Mouse (Mus musculus) CH12.LX (cell line): Measurements from ENCODE around the gene Casr.

Experiments
- BHLHE40 ChIP-seq: IDR thresholded peaks from 2 replicates; pipeline ENCODE4 v1.6.1; 2011; ENCODE audit warnings: mild to moderate bottlenecking, low read depth, low read length, improper control_type of control experiment
- CTCF ChIP-seq, 2 experiments: IDR thresholded peaks in 1 of 2; conservative IDR thresholded peaks in 1 of 2; 2 replicates each; pipeline ENCODE4 v1.5.1; 2011 to 2012; ENCODE audit warnings: low read depth in 2 of 2, low read length in 2 of 2, improper control_type of control experiment in 1 of 2, inconsistent platforms in 1 of 2, mild to moderate bottlenecking in 1 of 2, moderate library complexity in 1 of 2
- E2F4 ChIP-seq: IDR thresholded peaks from 2 replicates; pipeline ENCODE4 v1.6.1; 2011; ENCODE audit warnings: low read depth, low read length, improper control_type of control experiment; ENCODE audit not compliant: insufficient replicate concordance
- EP300 ChIP-seq: IDR thresholded peaks from 2 replicates; pipeline ENCODE4 v1.6.1; 2011; ENCODE audit warnings: low read length, improper control_type of control experiment
- HCFC1 ChIP-seq: IDR thresholded peaks from 2 replicates; pipeline ENCODE4 v1.6.1; 2012; ENCODE audit warnings: low read depth, mild to moderate bottlenecking, inconsistent platforms, low read length, improper control_type of control experiment
- JUND ChIP-seq: conservative IDR thresholded peaks from 2 replicates; pipeline ENCODE4 v1.6.1; 2011; ENCODE audit warnings: low read depth, low read length, improper control_type of control experiment
- MAX ChIP-seq: IDR thresholded peaks from 2 replicates; pipeline ENCODE4 v1.6.1; 2011; ENCODE audit warnings: low read length, improper control_type of control experiment
- MYC ChIP-seq: IDR thresholded peaks from 2 replicates; pipeline ENCODE4 v1.6.1; 2011; ENCODE audit warnings: low read depth, mild to moderate bottlenecking, improper control_type of control experiment, low read length
- NELFE ChIP-seq: IDR thresholded peaks from 2 replicates; pipeline ENCODE4 v1.6.1; 2011; ENCODE audit warnings: low read depth, low read length, improper control_type of control experiment
- POLR2A ChIP-seq: IDR thresholded peaks from 2 replicates; pipeline ENCODE4 v1.6.1; 2011; ENCODE audit warnings: low read depth, mild to moderate bottlenecking, improper control_type of control experiment, low read length
- SIN3A ChIP-seq: IDR thresholded peaks from 2 replicates; pipeline ENCODE4 v1.6.1; 2012; ENCODE audit warnings: low read length, improper control_type of control experiment, inconsistent platforms
- SMC3 ChIP-seq: IDR thresholded peaks from 2 replicates; pipeline ENCODE4 v1.6.1; 2011; ENCODE audit warnings: low read depth, low read length, improper control_type of control experiment
- USF1 ChIP-seq: IDR thresholded peaks from 2 replicates; pipeline ENCODE4 v1.6.1; 2014; ENCODE audit warnings: low read depth, mild to moderate bottlenecking, inconsistent platforms, low read length, improper control_type of control experiment
- ZNF384 ChIP-seq: IDR thresholded peaks from 2 replicates; pipeline ENCODE4 v1.6.1; 2012; ENCODE audit warnings: low read depth, low read length, improper control_type of control experiment, inconsistent platforms

DNA sequence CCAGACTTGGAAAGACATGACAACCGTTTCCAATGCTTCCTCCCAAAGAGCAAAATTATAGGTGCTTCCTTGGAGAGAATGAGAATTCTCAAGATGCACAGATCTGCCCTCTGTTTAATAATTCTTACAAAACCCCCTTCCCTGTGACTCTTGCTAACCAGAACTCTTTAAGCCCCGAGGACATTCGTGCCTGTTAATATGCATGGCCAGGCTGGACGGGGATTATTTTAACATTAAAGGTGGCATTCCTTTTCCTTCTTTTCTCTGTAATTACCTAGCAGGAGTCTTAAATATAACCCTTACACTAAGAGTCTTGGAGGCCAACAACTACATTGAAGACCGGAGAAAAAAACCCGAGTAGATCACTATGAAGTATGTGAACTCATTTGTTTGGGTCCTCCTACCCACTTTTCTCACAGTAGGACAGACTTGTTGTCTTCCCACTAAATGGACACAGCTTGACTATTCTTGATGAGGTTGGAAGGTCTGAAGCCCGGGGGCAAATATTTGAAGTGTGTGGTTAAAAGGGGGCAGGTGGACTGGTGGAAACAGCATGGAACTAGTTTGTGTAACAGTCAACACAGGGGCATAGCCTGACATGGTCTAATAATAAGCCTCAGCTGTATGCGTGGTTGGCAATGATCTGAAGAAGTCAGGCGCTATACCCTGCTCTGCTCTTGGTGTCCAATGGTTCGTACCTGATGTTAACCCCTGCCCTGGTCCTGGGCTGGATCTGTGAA is 34.9 kb upstream of the Casr start:
- TF ChIP-seq MAX (no peak), ZNF384 (no peak), E2F4 (no peak), BHLHE40 (no peak), CTCF (conservative IDR thresholded peaks at IDR 0.05 in 1 of 2, IDR thresholded peaks at IDR 0.05 in 1 of 2; ENCODE audit: low read depth in 2 of 2, low read length in 2 of 2) (no peak), SMC3 (no peak), POLR2A (no peak), EP300 (no peak), NELFE (no peak), SIN3A (no peak), USF1 (no peak), JUND (no peak), MYC (no peak), HCFC1 (no peak)
